Mouse (Mus musculus): ENCODE results near the gene Igdcc3. TPM values are rescaled to one million over a fixed set of nuclear protein-coding genes. Genes with fewer than 3 reads are reported as not detected.

Igdcc3 gene
- polyA plus RNA-seq, 1 experiment from 2014 or later: 0.12 TPM

DNA sequence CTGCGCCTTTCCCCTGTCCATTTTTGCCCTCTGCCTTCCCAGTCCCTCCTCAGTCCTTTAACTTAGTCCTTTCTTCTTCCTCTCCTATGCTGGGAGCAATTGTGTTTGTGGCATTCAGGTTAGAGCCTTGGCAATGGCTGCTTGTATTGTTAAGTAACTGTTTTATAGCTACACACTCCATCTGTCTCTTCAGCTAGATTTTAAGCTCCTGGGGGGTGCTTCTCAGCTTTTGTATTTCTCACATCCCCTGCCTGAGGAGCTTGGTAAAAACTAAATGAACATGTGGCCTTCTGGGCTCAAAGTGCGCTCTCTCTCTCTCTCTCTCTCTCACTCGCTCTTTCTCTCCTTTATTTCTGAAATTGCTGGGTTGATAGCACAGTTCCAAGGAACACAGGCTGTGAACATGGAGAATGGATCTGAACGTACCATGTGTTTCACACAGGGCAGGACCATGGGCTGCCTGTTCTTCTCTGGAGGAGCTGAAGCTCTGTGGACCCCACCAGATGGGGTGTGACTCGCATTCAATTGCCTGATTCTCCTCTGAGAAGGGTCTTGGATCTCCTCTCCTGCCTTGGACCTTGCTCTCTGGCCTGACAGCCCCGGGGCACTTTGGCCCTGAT, 11.8 kb downstream of the Igdcc3 start:
- no peaks in the 10 kb centered on the region for H3K9me3 ChIP-seq (ENCODE audit: control insufficient read depth, low read length)
- no peak overlapping the region for H3K4me2 ChIP-seq (ENCODE audit: low read depth, low read length)
- no peaks in the 10 kb centered on the region for H3K36me3 ChIP-seq (ENCODE audit: control insufficient read depth, insufficient read depth, low read length)
- no peak overlapping the region for H3K4me3 ChIP-seq (ENCODE audit: low read length)
- WGBS: 53% methylated on average over 6 of the region's 6 CpGs
- peak; percentile 31 for ATAC-seq
- H3K27ac ChIP-seq (ENCODE audit: low read length): peak overlapping the region; percentile 57
- H3K27me3 ChIP-seq (replicated peaks; ENCODE audit: control insufficient read depth, insufficient read depth, low read length): no peaks in the 10 kb centered on the region
- peaks cover 14% of the 10 kb centered on the region for H3K4me1 ChIP-seq (ENCODE audit: control insufficient read depth, insufficient read depth, low read length)
- 0 out of 2 replicates have a peak overlapping the region, but pooled peaks have one; percentile 4 for H3K9ac ChIP-seq (ENCODE audit: low read depth, low read length)

DNA sequence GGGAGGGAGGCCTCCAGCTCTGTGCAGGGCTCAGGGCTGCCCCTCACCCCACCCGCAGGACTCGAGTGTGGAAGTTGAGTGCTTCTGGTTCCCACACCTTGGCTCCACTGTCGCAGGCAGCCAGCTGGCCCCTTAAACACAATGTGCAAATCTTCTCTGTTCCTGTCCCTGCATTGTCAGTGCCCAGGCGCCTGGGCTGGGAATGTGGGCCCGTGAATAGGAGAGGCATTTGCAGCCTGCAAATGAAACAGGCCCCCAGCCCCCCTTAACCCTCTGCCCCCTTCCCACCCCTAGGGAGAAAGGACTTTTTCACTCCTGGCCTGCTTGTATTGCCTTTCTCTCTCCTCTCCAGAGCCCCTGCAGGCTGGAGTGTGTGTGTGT, 12.3 kb downstream of the Igdcc3 start:
- Histone ChIP-seq H3K27me3 (replicated peaks; ENCODE audit: control insufficient read depth, insufficient read depth, low read length) (no peaks in the 10 kb centered on the region), H3K4me1 (ENCODE audit: control insufficient read depth, insufficient read depth, low read length) (peaks cover 14% of the 10 kb centered on the region), H3K9ac (ENCODE audit: low read depth, low read length) (0 out of 2 replicates have a peak overlapping the region, but pooled peaks have one; percentile 4), H3K4me3 (ENCODE audit: low read length) (no peak overlapping the region), H3K9me3 (ENCODE audit: control insufficient read depth, low read length) (no peaks in the 10 kb centered on the region), H3K36me3 (ENCODE audit: control insufficient read depth, insufficient read depth, low read length) (no peaks in the 10 kb centered on the region), H3K4me2 (ENCODE audit: low read depth, low read length) (no peak overlapping the region; the same call in 1 of the 2 replicates), H3K27ac (ENCODE audit: low read length) (peak overlapping the region; percentile 57)
- peak; percentile 83 for ATAC-seq
- WGBS: 14% methylated on average over 5 of the region's 5 CpGs

GRCm38 (mm10) chr9:65154692-65155455, 13.9 kb downstream of the Igdcc3 start:
- H3K36me3 ChIP-seq (ENCODE audit: control insufficient read depth, insufficient read depth, low read length): no peaks in the 10 kb centered on the region
- no peaks in the 10 kb centered on the region for H3K27me3 ChIP-seq (replicated peaks; ENCODE audit: control insufficient read depth, insufficient read depth, low read length)
- H3K4me3 ChIP-seq (ENCODE audit: low read length): no peak overlapping the region
- no peak overlapping the region for H3K27ac ChIP-seq (ENCODE audit: low read length)
- no peaks in the 10 kb centered on the region for H3K9me3 ChIP-seq (ENCODE audit: control insufficient read depth, low read length)
- peaks cover 14% of the 10 kb centered on the region for H3K4me1 ChIP-seq (ENCODE audit: control insufficient read depth, insufficient read depth, low read length)
- ATAC-seq: peak; percentile 44; the same call in 1 of the 2 replicates
- 48% methylated on average over 9 of the region's 9 CpGs for WGBS
- H3K4me2 ChIP-seq (ENCODE audit: low read depth, low read length): no peak overlapping the region
- H3K9ac ChIP-seq (ENCODE audit: low read depth, low read length): no peak overlapping the region

GRCm38 (mm10) chr9:65156604-65157003, 15.6 kb downstream of the Igdcc3 start:
- Histone ChIP-seq H3K27me3 (replicated peaks; ENCODE audit: control insufficient read depth, insufficient read depth, low read length) (no peaks in the 10 kb centered on the region; the same call in 1 of the 2 replicates), H3K9ac (ENCODE audit: low read depth, low read length) (no peak overlapping the region), H3K36me3 (ENCODE audit: control insufficient read depth, insufficient read depth, low read length) (no peaks in the 10 kb centered on the region), H3K4me2 (ENCODE audit: low read depth, low read length) (no peak overlapping the region), H3K27ac (ENCODE audit: low read length) (no peak overlapping the region), H3K4me1 (ENCODE audit: control insufficient read depth, insufficient read depth, low read length) (peaks cover 14% of the 10 kb centered on the region), H3K4me3 (ENCODE audit: low read length) (no peak overlapping the region), H3K9me3 (ENCODE audit: control insufficient read depth, low read length) (no peaks in the 10 kb centered on the region)
- 15% methylated on average over 8 of the region's 8 CpGs for WGBS
- no peak for ATAC-seq

DNA sequence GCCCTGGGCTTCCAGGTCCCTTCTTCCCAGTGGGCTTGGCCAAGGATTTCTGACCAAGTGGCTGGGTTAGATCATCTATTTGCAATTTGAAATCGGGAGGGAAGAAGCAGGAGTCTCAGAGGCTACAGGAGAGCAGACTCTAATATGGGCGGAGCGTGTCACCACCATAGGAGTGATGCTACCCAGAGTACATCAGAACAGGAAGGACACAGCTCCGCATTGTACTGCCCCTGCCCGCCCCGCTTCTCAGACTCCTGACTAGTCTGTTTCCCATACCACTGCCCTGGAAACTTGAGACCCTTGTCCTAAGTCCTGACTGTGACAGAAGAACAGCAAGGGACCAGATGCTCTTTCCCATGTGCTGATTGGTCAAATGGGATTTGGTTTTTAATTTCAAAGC, 16.6 kb downstream of the Igdcc3 start:
- peaks cover 16% of the 10 kb centered on the region for H3K4me1 ChIP-seq (ENCODE audit: control insufficient read depth, insufficient read depth, low read length)
- H3K9me3 ChIP-seq (ENCODE audit: control insufficient read depth, low read length): no peaks in the 10 kb centered on the region
- H3K4me2 ChIP-seq (ENCODE audit: low read depth, low read length): no peak overlapping the region
- H3K36me3 ChIP-seq (ENCODE audit: control insufficient read depth, insufficient read depth, low read length): no peaks in the 10 kb centered on the region
- 35% methylated on average over 6 of the region's 6 CpGs for WGBS
- no peak overlapping the region for H3K9ac ChIP-seq (ENCODE audit: low read depth, low read length)
- no peak for ATAC-seq
- peaks cover 6% of the 10 kb centered on the region for H3K27me3 ChIP-seq (replicated peaks; ENCODE audit: control insufficient read depth, insufficient read depth, low read length)
- no peak overlapping the region for H3K4me3 ChIP-seq (ENCODE audit: low read length)
- H3K27ac ChIP-seq (ENCODE audit: low read length): no peak overlapping the region

GRCm38 (mm10) chr9:65161188-65161587, 20.2 kb downstream of the Igdcc3 start:
- Histone ChIP-seq H3K4me2 (ENCODE audit: low read depth, low read length) (no peak overlapping the region), H3K27ac (ENCODE audit: low read length) (no peak overlapping the region), H3K4me3 (ENCODE audit: low read length) (no peak overlapping the region), H3K27me3 (replicated peaks; ENCODE audit: control insufficient read depth, insufficient read depth, low read length) (peaks cover 10% of the 10 kb centered on the region), H3K36me3 (ENCODE audit: control insufficient read depth, insufficient read depth, low read length) (no peaks in the 10 kb centered on the region), H3K9me3 (ENCODE audit: control insufficient read depth, low read length) (0 out of 2 replicates have a peak, but pooled peaks cover 3% of the 10 kb centered on the region), H3K4me1 (ENCODE audit: control insufficient read depth, insufficient read depth, low read length) (peaks cover 8% of the 10 kb centered on the region), H3K9ac (ENCODE audit: low read depth, low read length) (no peak overlapping the region)
- no peak for ATAC-seq
- WGBS: 68% methylated on average over 4 of the region's 4 CpGs

DNA sequence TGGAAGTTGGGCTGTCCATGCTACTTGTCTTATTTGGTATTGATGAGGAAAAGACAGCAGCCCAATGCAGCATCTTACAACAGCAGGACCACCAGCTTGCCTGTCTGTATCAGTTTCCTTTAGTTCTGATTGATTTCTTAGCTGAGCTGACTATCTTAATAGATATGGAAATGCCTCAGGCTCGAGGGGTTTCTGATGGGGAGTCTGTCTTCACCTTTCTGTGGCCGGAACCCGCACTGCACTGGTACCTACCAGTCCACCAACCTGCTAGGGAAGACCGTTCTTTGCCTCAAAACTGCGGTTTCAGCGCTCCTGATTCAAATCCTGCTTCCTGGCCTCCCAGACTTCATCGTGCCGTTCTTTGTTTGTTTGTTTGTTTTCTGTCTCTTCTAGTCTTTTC, 20.9 kb downstream of the Igdcc3 start:
- no peak overlapping the region for H3K4me2 ChIP-seq (ENCODE audit: low read depth, low read length)
- WGBS: 55% methylated on average over 8 of the region's 8 CpGs
- H3K27me3 ChIP-seq (replicated peaks; ENCODE audit: control insufficient read depth, insufficient read depth, low read length): peaks cover 10% of the 10 kb centered on the region

DNA sequence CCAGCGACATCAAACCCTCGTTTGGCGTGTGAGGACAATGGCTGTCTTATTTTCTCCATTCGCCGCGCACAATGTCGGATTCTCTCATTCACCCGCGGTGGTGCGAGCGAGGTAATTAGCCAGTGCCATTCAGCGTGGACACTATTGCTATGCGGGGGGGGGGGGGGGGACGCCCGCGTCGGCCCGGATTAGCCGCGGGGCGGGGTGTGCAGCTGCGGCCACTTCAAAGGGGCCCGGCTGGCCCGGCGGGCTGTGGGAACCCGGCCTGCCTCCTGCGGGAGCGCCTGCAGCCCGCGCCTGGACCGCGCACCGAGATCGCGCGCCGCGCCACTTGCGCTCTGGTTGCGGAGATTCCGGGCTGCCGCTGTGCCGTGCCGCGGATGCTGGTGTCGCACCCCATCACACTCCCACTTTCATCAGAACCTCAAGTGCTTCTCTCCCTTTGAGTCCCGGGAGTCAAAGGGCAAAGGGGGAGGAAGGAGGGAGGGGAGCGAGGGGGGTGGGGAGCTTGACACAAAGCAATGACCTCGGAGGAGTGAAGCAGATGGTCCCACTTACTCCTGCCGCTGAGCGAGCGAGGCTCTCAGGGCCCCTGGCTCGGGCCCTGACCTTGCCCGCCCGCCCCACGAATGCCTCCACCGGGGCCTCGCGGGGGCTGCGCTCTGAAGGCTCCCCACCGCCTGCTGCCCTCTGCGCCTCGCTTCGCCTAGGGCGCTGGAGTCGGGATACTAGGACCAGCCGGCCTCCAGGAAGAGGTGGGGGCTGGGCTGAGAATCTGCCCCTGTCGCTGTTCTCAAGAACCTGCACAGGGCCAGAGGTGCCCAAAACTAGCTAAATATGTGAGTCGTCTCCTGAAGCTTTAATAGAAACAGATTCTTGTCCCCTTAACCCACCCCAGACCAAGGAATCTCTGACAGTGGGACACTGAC, 22.0 kb downstream of the Igdcc3 start:
- peaks cover 10% of the 10 kb centered on the region for H3K27me3 ChIP-seq (replicated peaks; ENCODE audit: control insufficient read depth, insufficient read depth, low read length)
- peaks cover 8% of the 10 kb centered on the region for H3K4me1 ChIP-seq (ENCODE audit: control insufficient read depth, insufficient read depth, low read length)
- peak overlapping the region; percentile 59 for H3K9ac ChIP-seq (ENCODE audit: low read depth, low read length)
- H3K36me3 ChIP-seq (ENCODE audit: control insufficient read depth, insufficient read depth, low read length): no peaks in the 10 kb centered on the region
- H3K9me3 ChIP-seq (ENCODE audit: control insufficient read depth, low read length): 0 out of 2 replicates have a peak, but pooled peaks cover 3% of the 10 kb centered on the region
- peak; percentile 48; the same call in 1 of the 2 replicates for ATAC-seq
- no peak overlapping the region for H3K27ac ChIP-seq (ENCODE audit: low read length)
- peak overlapping the region; percentile 51 for H3K4me3 ChIP-seq (ENCODE audit: low read length)
- 3% methylated on average over 52 of the region's 69 CpGs for WGBS
- peak overlapping the region; percentile 93 for H3K4me2 ChIP-seq (ENCODE audit: low read depth, low read length)

More for the DNA sequence above, 20.9 kb downstream of the Igdcc3 start:
- Histone ChIP-seq H3K9me3 (ENCODE audit: control insufficient read depth, low read length) (0 out of 2 replicates have a peak, but pooled peaks cover 3% of the 10 kb centered on the region), H3K4me1 (ENCODE audit: control insufficient read depth, insufficient read depth, low read length) (peaks cover 8% of the 10 kb centered on the region), H3K9ac (ENCODE audit: low read depth, low read length) (no peak overlapping the region), H3K36me3 (ENCODE audit: control insufficient read depth, insufficient read depth, low read length) (no peaks in the 10 kb centered on the region), H3K4me3 (ENCODE audit: low read length) (no peak overlapping the region), H3K27ac (ENCODE audit: low read length) (no peak overlapping the region)
- ATAC-seq: no peak

DNA sequence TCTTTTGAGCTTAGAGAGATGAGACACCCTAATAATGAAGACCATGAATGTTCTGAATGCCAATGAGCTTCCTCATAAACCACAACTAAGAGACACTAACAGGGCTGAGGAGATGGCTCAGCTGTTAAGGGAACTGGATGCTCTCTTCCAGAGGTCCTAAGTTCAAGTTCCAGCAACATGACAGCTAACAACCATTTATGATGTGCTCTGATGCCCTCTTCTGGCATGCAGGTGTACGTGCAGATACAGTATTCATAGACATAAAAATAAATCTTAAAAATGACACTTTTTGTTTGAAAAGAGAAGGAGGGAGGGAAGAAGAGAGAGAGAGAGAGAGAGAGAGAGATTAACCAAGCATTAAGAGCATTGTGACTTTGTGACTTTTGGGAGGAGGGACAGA, 23.9 kb downstream of the Igdcc3 start:
- peaks cover 10% of the 10 kb centered on the region for H3K27me3 ChIP-seq (replicated peaks; ENCODE audit: control insufficient read depth, insufficient read depth, low read length)
- H3K27ac ChIP-seq (ENCODE audit: low read length): no peak overlapping the region
- H3K9ac ChIP-seq (ENCODE audit: low read depth, low read length): no peak overlapping the region
- 28% methylated on average over 1 of the region's 1 CpGs for WGBS
- H3K4me2 ChIP-seq (ENCODE audit: low read depth, low read length): no peak overlapping the region
- peaks cover 8% of the 10 kb centered on the region for H3K4me1 ChIP-seq (ENCODE audit: control insufficient read depth, insufficient read depth, low read length)
- H3K9me3 ChIP-seq (ENCODE audit: control insufficient read depth, low read length): 0 out of 2 replicates have a peak, but pooled peaks cover 3% of the 10 kb centered on the region
- no peak for ATAC-seq
- no peak overlapping the region for H3K4me3 ChIP-seq (ENCODE audit: low read length)
- H3K36me3 ChIP-seq (ENCODE audit: control insufficient read depth, insufficient read depth, low read length): no peaks in the 10 kb centered on the region

All from intestine, embryonic 16.5 days (tissue).